Comparison of ENCODE assay signal across 11 mouse cellular contexts in the genomic region with DNA sequence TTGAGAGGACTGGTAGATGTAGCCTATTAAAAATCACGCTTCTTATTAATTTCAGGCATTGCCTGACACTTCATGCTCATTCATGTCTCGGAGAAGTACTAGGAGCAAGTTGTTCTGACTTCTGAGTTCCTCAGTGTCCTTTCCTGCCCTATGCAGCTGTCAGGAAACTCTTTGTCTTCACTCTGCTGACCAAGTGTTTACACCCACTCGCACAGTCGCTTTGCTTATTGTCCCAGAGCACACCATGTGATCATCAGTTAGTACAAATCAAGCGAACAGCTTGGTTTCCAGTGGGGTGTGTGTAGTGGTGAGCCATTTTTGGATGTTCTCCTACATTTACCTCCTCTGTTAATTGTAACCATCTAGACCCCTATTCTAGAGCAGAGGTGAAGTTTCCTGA.
DNase-seq lines count a peak whose midpoint lies in the region; ATAC-seq lines count a peak whose summit lies in the region.
"Had no signal": no experiment of that assay in that cellular context is flagged by ENCODE, and none has a peak within 500 bp of the region (broad histone marks: within the 10 kb centered on the region; RNA-seq: fewer than 3 reads in every experiment).

No protein-coding gene starts in this region.

- no peaks in the 10 kb centered on the region for H3K36me3 ChIP-seq in splenic B cell, adult 2 months (ENCODE audit: control insufficient read depth, insufficient read depth, low read length, poor library complexity, severe bottlenecking)
- H3K36me3 ChIP-seq: liver, embryonic 15.5 days; midbrain, embryonic 13.5 days had no signal

- no peak for ATAC-seq in frontal cortex, adult (ENCODE audit: low TSS enrichment)

- H3K27me3 ChIP-seq in splenic B cell, adult 2 months (ENCODE audit: control insufficient read depth, insufficient read depth, low read length, poor library complexity, severe bottlenecking), result no peaks in the 10 kb centered on the region
- H3K27me3 ChIP-seq: liver, embryonic 15.5 days; midbrain, embryonic 13.5 days had no signal

- DNase-seq in kidney, adult 11 months, result peak; percentile 21
- DNase-seq in kidney, postnatal 4 days, result no peak
- DNase-seq in spleen, postnatal 36 days (ENCODE audit: low spot score in 2 of 2), result peak; percentile 73
- no peak for DNase-seq in spleen, postnatal 14 days (ENCODE audit: low spot score in 2 of 2)
- peak; percentile 28 to 66 for DNase-seq in kidney, postnatal 25 days
- peak; percentile 80 for DNase-seq in splenic B cell, adult 2 months (ENCODE audit: low read depth, low spot score)
- DNase-seq in cerebellum, postnatal 25 days, result no peak
- DNase-seq: adrenal gland, adult 8-10 months had no signal

Comparison
In these comparisons a context has a peak if more than half of its experiments do, and no peak if none do; other contexts are left out.
1. DNase-seq: peak in kidney, adult 11 months (single experiment), spleen, postnatal 36 days (2 of 2), kidney, postnatal 25 days (2 of 2) and splenic B cell, adult 2 months (single experiment); none in kidney, postnatal 4 days (0 of 2), spleen, postnatal 14 days (0 of 2) and cerebellum, postnatal 25 days (0 of 2).